Mouse (Mus musculus): Measurements from ENCODE around the gene Abcc8. TPM values are rescaled to one million over a fixed set of nuclear protein-coding genes. Genes with fewer than 3 reads are reported as not detected.
A peak's percentile ranks its signal among the peaks of the same experiment; 100 is the strongest.

Gene Abcc8
- polyA plus RNA-seq, 1 experiment from 2014 or later: 32.3 TPM

- Histone ChIP-seq H3K9ac (ENCODE audit: low read length) (no peak overlapping the region), H3K27ac (ENCODE audit: low read length) (peak overlapping the region; percentile 47; the same call in 1 of the 2 replicates), H3K4me3 (ENCODE audit: low read length) (no peak overlapping the region), H3K36me3 (ENCODE audit: control insufficient read depth, insufficient read depth) (peaks cover 6% of the 10 kb centered on the region; the same call in 1 of the 2 replicates), H3K27me3 (ENCODE audit: control insufficient read depth, insufficient read depth, low read length) (no peaks in the 10 kb centered on the region), H3K9me3 (replicated peaks; ENCODE audit: control insufficient read depth, low read length) (peaks cover 6% of the 10 kb centered on the region; the same call in 1 of the 2 replicates), H3K4me2 (ENCODE audit: low read depth, low read length) (no peak overlapping the region), H3K4me1 (ENCODE audit: control insufficient read depth, insufficient read depth, low read length) (peaks cover 14% of the 10 kb centered on the region)
- 43% methylated on average over 11 of the region's 11 CpGs for WGBS
- ATAC-seq (replicated peaks; ENCODE audit: extremely low read depth, insufficient read depth, low FRiP score): peak; percentile 87
These were observed 54.5 kb downstream of the Abcc8 start for GRCm38 (mm10) chr7:46125340-46125739.

GRCm38 (mm10) chr7:46124460-46124859, 55.4 kb downstream of the Abcc8 start:
- Histone ChIP-seq H3K27me3 (ENCODE audit: control insufficient read depth, insufficient read depth, low read length) (no peaks in the 10 kb centered on the region), H3K4me3 (ENCODE audit: low read length) (no peak overlapping the region), H3K36me3 (ENCODE audit: control insufficient read depth, insufficient read depth) (peaks cover 6% of the 10 kb centered on the region; the same call in 1 of the 2 replicates), H3K27ac (ENCODE audit: low read length) (no peak overlapping the region), H3K9ac (ENCODE audit: low read length) (no peak overlapping the region), H3K4me1 (ENCODE audit: control insufficient read depth, insufficient read depth, low read length) (peaks cover 14% of the 10 kb centered on the region), H3K4me2 (ENCODE audit: low read depth, low read length) (no peak overlapping the region), H3K9me3 (replicated peaks; ENCODE audit: control insufficient read depth, low read length) (peaks cover 6% of the 10 kb centered on the region; the same call in 1 of the 2 replicates)
- 70% methylated on average over 6 of the region's 6 CpGs for WGBS
- ATAC-seq (replicated peaks; ENCODE audit: extremely low read depth, insufficient read depth, low FRiP score): no peak

- peaks cover 6% of the 10 kb centered on the region; the same call in 1 of the 2 replicates for H3K9me3 ChIP-seq (replicated peaks; ENCODE audit: control insufficient read depth, low read length)
- H3K4me2 ChIP-seq (ENCODE audit: low read depth, low read length): no peak overlapping the region
- peaks cover 6% of the 10 kb centered on the region; the same call in 1 of the 2 replicates for H3K36me3 ChIP-seq (ENCODE audit: control insufficient read depth, insufficient read depth)
- H3K27ac ChIP-seq (ENCODE audit: low read length): no peak overlapping the region
- peaks cover 14% of the 10 kb centered on the region for H3K4me1 ChIP-seq (ENCODE audit: control insufficient read depth, insufficient read depth, low read length)
- 59% methylated on average over 4 of the region's 4 CpGs for WGBS
- H3K4me3 ChIP-seq (ENCODE audit: low read length): no peak overlapping the region
- no peak for ATAC-seq (replicated peaks; ENCODE audit: extremely low read depth, insufficient read depth, low FRiP score)
- H3K27me3 ChIP-seq (ENCODE audit: control insufficient read depth, insufficient read depth, low read length): no peaks in the 10 kb centered on the region
- H3K9ac ChIP-seq (ENCODE audit: low read length): no peak overlapping the region
These were observed 56.9 kb downstream of the Abcc8 start for GRCm38 (mm10) chr7:46122964-46123363.

- H3K36me3 ChIP-seq (ENCODE audit: control insufficient read depth, insufficient read depth): no peaks in the 10 kb centered on the region
- H3K4me2 ChIP-seq (ENCODE audit: low read depth, low read length): no peak overlapping the region
- H3K9ac ChIP-seq (ENCODE audit: low read length): no peak overlapping the region
- 0 out of 2 replicates have a peak, but pooled peaks cover 3% of the 10 kb centered on the region for H3K9me3 ChIP-seq (replicated peaks; ENCODE audit: control insufficient read depth, low read length)
- peak overlapping the region; percentile 78 for H3K27ac ChIP-seq (ENCODE audit: low read length)
- WGBS: 77% methylated on average over 16 of the region's 16 CpGs
- ATAC-seq (replicated peaks; ENCODE audit: extremely low read depth, insufficient read depth, low FRiP score): no peak
- peaks cover 37% of the 10 kb centered on the region for H3K4me1 ChIP-seq (ENCODE audit: control insufficient read depth, insufficient read depth, low read length)
- H3K27me3 ChIP-seq (ENCODE audit: control insufficient read depth, insufficient read depth, low read length): no peaks in the 10 kb centered on the region; the same call in 1 of the 2 replicates
- H3K4me3 ChIP-seq (ENCODE audit: low read length): no peak overlapping the region
These were observed 62.8 kb downstream of the Abcc8 start for GRCm38 (mm10) chr7:46117035-46117434.

- H3K4me2 ChIP-seq (ENCODE audit: low read depth, low read length): no peak overlapping the region
- no peak overlapping the region for H3K4me3 ChIP-seq (ENCODE audit: low read length)
- no peak overlapping the region for H3K9ac ChIP-seq (ENCODE audit: low read length)
- no peaks in the 10 kb centered on the region for H3K36me3 ChIP-seq (ENCODE audit: control insufficient read depth, insufficient read depth)
- H3K4me1 ChIP-seq (ENCODE audit: control insufficient read depth, insufficient read depth, low read length): peaks cover 45% of the 10 kb centered on the region
- ATAC-seq (replicated peaks; ENCODE audit: extremely low read depth, insufficient read depth, low FRiP score): peak; percentile 62
- H3K27me3 ChIP-seq (ENCODE audit: control insufficient read depth, insufficient read depth, low read length): no peaks in the 10 kb centered on the region; the same call in 1 of the 2 replicates
- WGBS: 16% methylated on average over 10 of the region's 10 CpGs
- 0 out of 2 replicates have a peak, but pooled peaks cover 2% of the 10 kb centered on the region for H3K9me3 ChIP-seq (replicated peaks; ENCODE audit: control insufficient read depth, low read length)
- H3K27ac ChIP-seq (ENCODE audit: low read length): peak overlapping the region; percentile 78
These were observed 63.7 kb downstream of the Abcc8 start for GRCm38 (mm10) chr7:46116118-46116581.

GRCm38 (mm10) chr7:46113435-46113834, 66.4 kb downstream of the Abcc8 start:
- WGBS: 51% methylated on average over 3 of the region's 3 CpGs
- Histone ChIP-seq H3K4me2 (ENCODE audit: low read depth, low read length) (no peak overlapping the region), H3K9me3 (replicated peaks; ENCODE audit: control insufficient read depth, low read length) (0 out of 2 replicates have a peak, but pooled peaks cover 2% of the 10 kb centered on the region), H3K36me3 (ENCODE audit: control insufficient read depth, insufficient read depth) (no peaks in the 10 kb centered on the region), H3K4me3 (ENCODE audit: low read length) (no peak overlapping the region), H3K27ac (ENCODE audit: low read length) (no peak overlapping the region), H3K27me3 (ENCODE audit: control insufficient read depth, insufficient read depth, low read length) (no peaks in the 10 kb centered on the region; the same call in 1 of the 2 replicates), H3K9ac (ENCODE audit: low read length) (no peak overlapping the region), H3K4me1 (ENCODE audit: control insufficient read depth, insufficient read depth, low read length) (peaks cover 48% of the 10 kb centered on the region)
- ATAC-seq (replicated peaks; ENCODE audit: extremely low read depth, insufficient read depth, low FRiP score): no peak

GRCm38 (mm10) chr7:46111938-46112337, 67.9 kb downstream of the Abcc8 start:
- H3K27me3 ChIP-seq (ENCODE audit: control insufficient read depth, insufficient read depth, low read length): no peaks in the 10 kb centered on the region; the same call in 1 of the 2 replicates
- H3K27ac ChIP-seq (ENCODE audit: low read length): peak overlapping the region; percentile 20
- WGBS: 37% methylated on average over 6 of the region's 6 CpGs
- no peaks in the 10 kb centered on the region for H3K9me3 ChIP-seq (replicated peaks; ENCODE audit: control insufficient read depth, low read length)
- H3K4me2 ChIP-seq (ENCODE audit: low read depth, low read length): no peak overlapping the region
- H3K9ac ChIP-seq (ENCODE audit: low read length): peak overlapping the region; percentile 15; the same call in 1 of the 2 replicates
- peak; percentile 42 for ATAC-seq (replicated peaks; ENCODE audit: extremely low read depth, insufficient read depth, low FRiP score)
- H3K4me3 ChIP-seq (ENCODE audit: low read length): no peak overlapping the region
- H3K4me1 ChIP-seq (ENCODE audit: control insufficient read depth, insufficient read depth, low read length): peaks cover 44% of the 10 kb centered on the region
- H3K36me3 ChIP-seq (ENCODE audit: control insufficient read depth, insufficient read depth): no peaks in the 10 kb centered on the region

- H3K27me3 ChIP-seq (ENCODE audit: control insufficient read depth, insufficient read depth, low read length): no peaks in the 10 kb centered on the region; the same call in 1 of the 2 replicates
- 70% methylated on average over 15 of the region's 15 CpGs for WGBS
- H3K4me2 ChIP-seq (ENCODE audit: low read depth, low read length): no peak overlapping the region
- H3K9me3 ChIP-seq (replicated peaks; ENCODE audit: control insufficient read depth, low read length): no peaks in the 10 kb centered on the region
- no peak for ATAC-seq (replicated peaks; ENCODE audit: extremely low read depth, insufficient read depth, low FRiP score)
- H3K4me3 ChIP-seq (ENCODE audit: low read length): no peak overlapping the region
- H3K9ac ChIP-seq (ENCODE audit: low read length): 0 out of 2 replicates have a peak overlapping the region, but pooled peaks have one; percentile 15
- no peaks in the 10 kb centered on the region for H3K36me3 ChIP-seq (ENCODE audit: control insufficient read depth, insufficient read depth)
- H3K27ac ChIP-seq (ENCODE audit: low read length): peak overlapping the region; percentile 15
- peaks cover 38% of the 10 kb centered on the region for H3K4me1 ChIP-seq (ENCODE audit: control insufficient read depth, insufficient read depth, low read length)
These were observed 68.5 kb downstream of the Abcc8 start for GRCm38 (mm10) chr7:46111212-46111817.

GRCm38 (mm10) chr7:46110079-46110478, 69.8 kb downstream of the Abcc8 start:
- Histone ChIP-seq H3K36me3 (ENCODE audit: control insufficient read depth, insufficient read depth) (no peaks in the 10 kb centered on the region), H3K4me2 (ENCODE audit: low read depth, low read length) (no peak overlapping the region), H3K4me1 (ENCODE audit: control insufficient read depth, insufficient read depth, low read length) (peaks cover 27% of the 10 kb centered on the region), H3K27me3 (ENCODE audit: control insufficient read depth, insufficient read depth, low read length) (no peaks in the 10 kb centered on the region; the same call in 1 of the 2 replicates), H3K9me3 (replicated peaks; ENCODE audit: control insufficient read depth, low read length) (no peaks in the 10 kb centered on the region), H3K4me3 (ENCODE audit: low read length) (no peak overlapping the region), H3K27ac (ENCODE audit: low read length) (no peak overlapping the region), H3K9ac (ENCODE audit: low read length) (no peak overlapping the region)
- ATAC-seq (replicated peaks; ENCODE audit: extremely low read depth, insufficient read depth, low FRiP score): no peak
- WGBS: 75% methylated on average over 3 of the region's 3 CpGs

All from heart, embryonic 16.5 days (tissue).